Mouse (Mus musculus) liver, embryonic 15.5 days (tissue): ENCODE data around the gene Cenpb. TPM values are rescaled to one million over a fixed set of nuclear protein-coding genes. Genes with fewer than 3 reads are reported as not detected.
"Not testable (repeated sequence)": the region's sequence is repeated elsewhere in the genome, so short reads cannot be mapped to it uniquely, and the experiment has no call there.

ENCODE experiments used
- ATAC-seq: fragments of 200-750 bp; cut with Nextera tagmentation; 2 replicates; pipeline ENCODE4 v1.8.0; 2017; ENCODE audit warnings: moderate number of reproducible peaks, mild to moderate bottlenecking, moderate library complexity; ENCODE audit not compliant: insufficient read depth
- H3K27ac ChIP-seq: fragments of 300-500 bp; sonication (generic); replicated peaks from 2 replicates; pipeline ENCODE4 v1.5.1; 2015; ENCODE audit warnings: mild to moderate bottlenecking, inconsistent platforms
- H3K27me3 ChIP-seq: fragments of 300-500 bp; sonication (generic); 2 replicates; pipeline ENCODE4 v1.6.1; 2015; ENCODE audit warnings: mild to moderate bottlenecking, inconsistent platforms
- H3K36me3 ChIP-seq: fragments of 300-500 bp; sonication (generic); replicated peaks from 2 replicates; pipeline ENCODE4 v1.6.1; 2015; ENCODE audit warnings: moderate library complexity, mild to moderate bottlenecking, inconsistent platforms
- H3K4me1 ChIP-seq: fragments of 300-500 bp; sonication (generic); replicated peaks from 2 replicates; pipeline ENCODE4 v1.6.1; 2015; ENCODE audit warnings: inconsistent platforms
- H3K4me2 ChIP-seq: fragments of 300-500 bp; sonication (generic); 2 replicates; pipeline ENCODE4 v1.6.1; 2015; ENCODE audit warnings: moderate library complexity, mild to moderate bottlenecking, inconsistent platforms
- H3K4me3 ChIP-seq: fragments of 300-500 bp; sonication (generic); replicated peaks from 2 replicates; pipeline ENCODE4 v1.5.1; 2015; ENCODE audit warnings: mild to moderate bottlenecking, inconsistent platforms
- H3K9ac ChIP-seq: fragments of 300-500 bp; sonication (generic); 2 replicates; pipeline ENCODE4 v1.6.1; 2015; ENCODE audit warnings: moderate library complexity, mild to moderate bottlenecking, inconsistent platforms
- H3K9me3 ChIP-seq: fragments of 300-500 bp; sonication (generic); replicated peaks from 2 replicates; pipeline ENCODE4 v1.6.1; 2016; ENCODE audit warnings: inconsistent platforms
- WGBS: fragments of 180-500 bp; shearing (Covaris S2); methylation state at CpG from one replicate; pipeline ENCODE4 v1.1.7; 2015; ENCODE audit warnings: mixed read lengths; ENCODE audit not compliant: insufficient replicate concordance; 5-methylcytosine and 5-hydroxymethylcytosine counted together
- polyA plus RNA-seq: library from polyadenylated mRNA; unstranded; fragments of >200 nt; fragmentation: Nextera tagmentation; extraction: Ambion mirVana; gene quantifications from 2 replicates; pipeline ENCODE4 v1.2.1, GENCODE M21; 2015

The Cenpb gene
- 4.1 and 5.4 TPM in 2 replicates for polyA plus RNA-seq

GRCm38 (mm10) chr2:131179990-131180587 is at the start of gene Cenpb:
Gene Cenpb, minus strand, starts transcription at chr2:131180067.
- WGBS, result 2% methylated on average over 57 of the region's 57 CpGs
- peaks cover 21% of the 10 kb centered on the region for H3K36me3 ChIP-seq
- H3K27ac ChIP-seq, result peak within 1 kb of the TSS; percentile 90
- peak within 1 kb of the TSS; percentile 85 for H3K9ac ChIP-seq
- H3K4me3 ChIP-seq, result peak within 1 kb of the TSS; percentile 69
- peak; percentile 84 for ATAC-seq
- H3K27me3 ChIP-seq, result no peaks in the 10 kb centered on the region
- H3K9me3 ChIP-seq, result no peaks in the 10 kb centered on the region
- peaks cover 58% of the 10 kb centered on the region for H3K4me1 ChIP-seq
- peak within 1 kb of the TSS; percentile 95 for H3K4me2 ChIP-seq

- H3K4me3 ChIP-seq, result no peak overlapping the region
- H3K9ac ChIP-seq, result no peak overlapping the region
- ATAC-seq, result no peak
- WGBS, result 50% methylated on average over 3 of the region's 3 CpGs
- H3K4me2 ChIP-seq, result no peak overlapping the region
- no peaks in the 10 kb centered on the region for H3K9me3 ChIP-seq
- H3K27ac ChIP-seq, result peak overlapping the region; percentile 24; the same call in 1 of the 2 replicates
- no peaks in the 10 kb centered on the region for H3K36me3 ChIP-seq
- H3K4me1 ChIP-seq, result peaks cover 69% of the 10 kb centered on the region
- H3K27me3 ChIP-seq, result 0 out of 2 replicates have a peak, but pooled peaks cover 6% of the 10 kb centered on the region
Observed at GRCm38 (mm10) chr2:131227243-131227642, 47.4 kb upstream of the Cenpb start.

- not testable (repeated sequence) for H3K27me3 ChIP-seq, H3K9ac ChIP-seq, H3K4me2 ChIP-seq, H3K4me3 ChIP-seq, H3K9me3 ChIP-seq, ATAC-seq, H3K36me3 ChIP-seq
- Histone ChIP-seq H3K27ac (peak overlapping the region; percentile 24; the same call in 1 of the 2 replicates), H3K4me1 (peaks cover 69% of the 10 kb centered on the region)
- 67% methylated on average over 2 of the region's 2 CpGs for WGBS
Observed at GRCm38 (mm10) chr2:131226669-131227068, 46.8 kb upstream of the Cenpb start.

GRCm38 (mm10) chr2:131225178-131225577 is 45.3 kb upstream of the Cenpb start:
- no peak overlapping the region for H3K9ac ChIP-seq
- no peaks in the 10 kb centered on the region for H3K9me3 ChIP-seq
- 0 out of 2 replicates have a peak, but pooled peaks cover 6% of the 10 kb centered on the region for H3K27me3 ChIP-seq
- H3K4me1 ChIP-seq, result peaks cover 77% of the 10 kb centered on the region
- H3K4me3 ChIP-seq, result no peak overlapping the region
- H3K4me2 ChIP-seq, result no peak overlapping the region
- no peak for ATAC-seq
- 90% methylated on average over 6 of the region's 6 CpGs for WGBS
- H3K36me3 ChIP-seq, result no peaks in the 10 kb centered on the region
- H3K27ac ChIP-seq, result peak overlapping the region; percentile 96

- 30% methylated on average over 1 of the region's 1 CpGs for whole genome bisulfite sequencing
- peak; percentile 99 for ATAC-seq
- H3K4me2 ChIP-seq, result peak overlapping the region; percentile 51
- H3K36me3 ChIP-seq, result no peaks in the 10 kb centered on the region
- H3K27ac ChIP-seq, result peak overlapping the region; percentile 96
- H3K9me3 ChIP-seq, result no peaks in the 10 kb centered on the region
- no peaks in the 10 kb centered on the region for H3K27me3 ChIP-seq
- H3K9ac ChIP-seq, result peak overlapping the region; percentile 37
- H3K4me1 ChIP-seq, result peaks cover 82% of the 10 kb centered on the region
- H3K4me3 ChIP-seq, result 0 out of 2 replicates have a peak overlapping the region, but pooled peaks have one; percentile 5
Observed at GRCm38 (mm10) chr2:131223569-131223968, 43.7 kb upstream of the Cenpb start.

GRCm38 (mm10) chr2:131222562-131222961 is 42.7 kb upstream of the Cenpb start:
- Histone ChIP-seq H3K27ac (peak overlapping the region; percentile 96), H3K36me3 (no peaks in the 10 kb centered on the region), H3K9ac (peak overlapping the region; percentile 37), H3K4me3 (no peak overlapping the region; the same call in 1 of the 2 replicates), H3K9me3 (no peaks in the 10 kb centered on the region), H3K27me3 (no peaks in the 10 kb centered on the region), H3K4me2 (peak overlapping the region; percentile 51), H3K4me1 (peaks cover 79% of the 10 kb centered on the region)
- ATAC-seq, result peak; percentile 34
- WGBS, result 7% methylated on average over 5 of the region's 5 CpGs

- Histone ChIP-seq H3K4me1 (peaks cover 74% of the 10 kb centered on the region), H3K27ac (peak overlapping the region; percentile 96), H3K9me3 (no peaks in the 10 kb centered on the region), H3K4me2 (peak overlapping the region; percentile 51; the same call in 1 of the 2 replicates), H3K9ac (peak overlapping the region; percentile 37; the same call in 1 of the 2 replicates), H3K36me3 (no peaks in the 10 kb centered on the region), H3K27me3 (no peaks in the 10 kb centered on the region), H3K4me3 (no peak overlapping the region)
- ATAC-seq, result no peak
- WGBS, result 34% methylated on average over 3 of the region's 3 CpGs
Observed at GRCm38 (mm10) chr2:131221853-131222515, 42.1 kb upstream of the Cenpb start.

GRCm38 (mm10) chr2:131220030-131220429 is 40.2 kb upstream of the Cenpb start:
- H3K9ac ChIP-seq, result no peak overlapping the region
- H3K4me1 ChIP-seq, result peaks cover 70% of the 10 kb centered on the region
- no peaks in the 10 kb centered on the region for H3K27me3 ChIP-seq
- no peaks in the 10 kb centered on the region for H3K36me3 ChIP-seq
- no peak for ATAC-seq
- peak overlapping the region; percentile 31; the same call in 1 of the 2 replicates for H3K27ac ChIP-seq
- no peak overlapping the region for H3K4me3 ChIP-seq
- 44% methylated on average over 4 of the region's 4 CpGs for WGBS
- H3K4me2 ChIP-seq, result no peak overlapping the region
- H3K9me3 ChIP-seq, result no peaks in the 10 kb centered on the region

GRCm38 (mm10) chr2:131215941-131216858 is 36.3 kb upstream of the Cenpb start:
- H3K4me3 ChIP-seq, result no peak overlapping the region
- H3K4me1 ChIP-seq, result peaks cover 68% of the 10 kb centered on the region
- no peak overlapping the region for H3K4me2 ChIP-seq
- no peak overlapping the region for H3K9ac ChIP-seq
- H3K9me3 ChIP-seq, result no peaks in the 10 kb centered on the region
- peaks cover 20% of the 10 kb centered on the region for H3K36me3 ChIP-seq
- H3K27me3 ChIP-seq, result no peaks in the 10 kb centered on the region
- no peak for ATAC-seq
- 85% methylated on average over 7 of the region's 7 CpGs for WGBS
- peak overlapping the region; percentile 45 for H3K27ac ChIP-seq

- Histone ChIP-seq H3K27ac (peak overlapping the region; percentile 96), H3K9ac (peak overlapping the region; percentile 70), H3K4me3 (peak overlapping the region; percentile 40), H3K9me3 (no peaks in the 10 kb centered on the region), H3K4me1 (peaks cover 74% of the 10 kb centered on the region), H3K4me2 (peak overlapping the region; percentile 68), H3K27me3 (no peaks in the 10 kb centered on the region), H3K36me3 (peaks cover 20% of the 10 kb centered on the region)
- 31% methylated on average over 7 of the region's 7 CpGs for WGBS
- ATAC-seq, result peak; percentile 72
Observed at GRCm38 (mm10) chr2:131213773-131214172, 33.9 kb upstream of the Cenpb start.
